In genomic region chr17:67931396-67931795, GRCm38 (mm10) we compare ENCODE assay signal across 25 mouse cellular contexts.
DNase-seq lines count a peak whose midpoint lies in the region; ATAC-seq and TF ChIP-seq lines count a peak whose summit lies in the region.
"Had no signal": no experiment of that assay in that cellular context is flagged by ENCODE, and none has a peak within 500 bp of the region (broad histone marks: within the 10 kb centered on the region; RNA-seq: fewer than 3 reads in every experiment).

No protein-coding gene starts in this region.

- no peaks in the 10 kb centered on the region for H3K27me3 ChIP-seq in embryonic facial prominence, embryonic 12.5 days
- H3K27me3 ChIP-seq in embryonic facial prominence, embryonic 10.5 days (replicated peaks; ENCODE audit: low read depth, poor library complexity, severe bottlenecking), result no peaks in the 10 kb centered on the region
- H3K27me3 ChIP-seq in kidney, embryonic 15.5 days, result no peaks in the 10 kb centered on the region
- H3K27me3 ChIP-seq in lung, embryonic 16.5 days (ENCODE audit: control insufficient read depth, insufficient read depth, low read depth, low read length), result no peaks in the 10 kb centered on the region
- H3K27me3 ChIP-seq in limb, embryonic 14.5 days (ENCODE audit: control insufficient read depth, insufficient read depth, low read length), result no peaks in the 10 kb centered on the region
- no peaks in the 10 kb centered on the region for H3K27me3 ChIP-seq in hindbrain, embryonic 16.5 days (replicated peaks; ENCODE audit: control insufficient read depth, insufficient read depth, low read length)
- H3K27me3 ChIP-seq: embryonic facial prominence, embryonic 15.5 days; heart, embryonic 13.5 days; limb, embryonic 15.5 days; lung, embryonic 15.5 days; midbrain, embryonic 15.5 days; neural tube, embryonic 12.5 days; stomach, embryonic 15.5 days had no signal

- no peaks in the 10 kb centered on the region for H3K9me3 ChIP-seq in embryonic facial prominence, embryonic 12.5 days
- no peaks in the 10 kb centered on the region for H3K9me3 ChIP-seq in embryonic facial prominence, embryonic 10.5 days
- no peaks in the 10 kb centered on the region for H3K9me3 ChIP-seq in kidney, embryonic 15.5 days (replicated peaks)
- H3K9me3 ChIP-seq in lung, embryonic 16.5 days (ENCODE audit: control insufficient read depth, low read length), result no peaks in the 10 kb centered on the region
- H3K9me3 ChIP-seq in limb, embryonic 14.5 days (ENCODE audit: control insufficient read depth, low read length), result no peaks in the 10 kb centered on the region
- no peaks in the 10 kb centered on the region for H3K9me3 ChIP-seq in hindbrain, embryonic 16.5 days (ENCODE audit: control insufficient read depth, low read length)
- H3K9me3 ChIP-seq: embryonic facial prominence, embryonic 15.5 days; heart, embryonic 13.5 days; limb, embryonic 15.5 days; lung, embryonic 15.5 days; midbrain, embryonic 15.5 days; neural tube, embryonic 12.5 days; stomach, embryonic 15.5 days had no signal

- H3K27ac ChIP-seq in embryonic facial prominence, embryonic 12.5 days, result 0 out of 2 replicates have a peak overlapping the region, but pooled peaks have one; percentile 7
- H3K27ac ChIP-seq in embryonic facial prominence, embryonic 10.5 days (replicated peaks), result no peak overlapping the region
- 0 out of 2 replicates have a peak overlapping the region, but pooled peaks have one; percentile 46 for H3K27ac ChIP-seq in kidney, embryonic 15.5 days
- no peak overlapping the region for H3K27ac ChIP-seq in lung, embryonic 16.5 days (ENCODE audit: low read length)
- H3K27ac ChIP-seq in limb, embryonic 14.5 days (replicated peaks; ENCODE audit: low read depth, low read length), result no peak overlapping the region
- H3K27ac ChIP-seq in hindbrain, embryonic 16.5 days (ENCODE audit: low read depth, low read length), result no peak overlapping the region
- H3K27ac ChIP-seq: embryonic facial prominence, embryonic 15.5 days; gastrocnemius, adult 2 months; heart, embryonic 13.5 days; limb, embryonic 15.5 days; liver, embryonic 14.5 days; lung, embryonic 15.5 days; midbrain, embryonic 15.5 days; neural tube, embryonic 12.5 days; stomach, embryonic 15.5 days had no signal

- H3K36me3 ChIP-seq in embryonic facial prominence, embryonic 12.5 days, result peaks cover 25% of the 10 kb centered on the region
- H3K36me3 ChIP-seq in embryonic facial prominence, embryonic 10.5 days (replicated peaks), result peaks cover 61% of the 10 kb centered on the region
- H3K36me3 ChIP-seq in kidney, embryonic 15.5 days, result peaks cover 13% of the 10 kb centered on the region
- H3K36me3 ChIP-seq in lung, embryonic 16.5 days (ENCODE audit: control insufficient read depth, insufficient read depth, low read length), result 0 out of 2 replicates have a peak, but pooled peaks cover 2% of the 10 kb centered on the region
- H3K36me3 ChIP-seq in limb, embryonic 14.5 days (ENCODE audit: control insufficient read depth, insufficient read depth, low read length), result peaks cover 27% of the 10 kb centered on the region; the same call in 1 of the 2 replicates
- H3K36me3 ChIP-seq in hindbrain, embryonic 16.5 days (ENCODE audit: control insufficient read depth, insufficient read depth, low read length), result no peaks in the 10 kb centered on the region
- H3K36me3 ChIP-seq: midbrain, embryonic 15.5 days; neural tube, embryonic 12.5 days had no signal

- peaks cover 3% of the 10 kb centered on the region; the same call in 1 of the 2 replicates for H3K4me1 ChIP-seq in embryonic facial prominence, embryonic 12.5 days
- H3K4me1 ChIP-seq in embryonic facial prominence, embryonic 10.5 days, result peaks cover 18% of the 10 kb centered on the region
- peaks cover 15% of the 10 kb centered on the region for H3K4me1 ChIP-seq in kidney, embryonic 15.5 days
- no peaks in the 10 kb centered on the region for H3K4me1 ChIP-seq in lung, embryonic 16.5 days (replicated peaks; ENCODE audit: control insufficient read depth, insufficient read depth, low read length)
- 0 out of 2 replicates have a peak, but pooled peaks cover 4% of the 10 kb centered on the region for H3K4me1 ChIP-seq in limb, embryonic 14.5 days (ENCODE audit: control insufficient read depth, insufficient read depth, low read length)
- H3K4me1 ChIP-seq in hindbrain, embryonic 16.5 days (ENCODE audit: control insufficient read depth, insufficient read depth, low read depth, low read length), result no peaks in the 10 kb centered on the region
- H3K4me1 ChIP-seq: embryonic facial prominence, embryonic 15.5 days; midbrain, embryonic 15.5 days; neural tube, embryonic 12.5 days; stomach, embryonic 15.5 days had no signal

- TF ChIP-seq POLR2A in limb, embryonic 14.5 days (IDR thresholded peaks at IDR 0.05; ENCODE audit: borderline replicate concordance, extremely low read depth, insufficient read depth, insufficient read length), result no peak

- 59% methylated on average over 6 of the region's 6 CpGs for WGBS in embryonic facial prominence, embryonic 12.5 days
- WGBS in embryonic facial prominence, embryonic 10.5 days, result 70% methylated on average over 6 of the region's 6 CpGs
- 30% methylated on average over 6 of the region's 6 CpGs for WGBS in kidney, embryonic 15.5 days
- WGBS in lung, embryonic 16.5 days, result 68% methylated on average over 6 of the region's 6 CpGs
- 28% methylated on average over 6 of the region's 6 CpGs for WGBS in limb, embryonic 14.5 days
- 75% methylated on average over 6 of the region's 6 CpGs for WGBS in hindbrain, embryonic 16.5 days

- no peak overlapping the region for H3K4me3 ChIP-seq in embryonic facial prominence, embryonic 12.5 days
- no peak overlapping the region for H3K4me3 ChIP-seq in embryonic facial prominence, embryonic 10.5 days
- no peak overlapping the region for H3K4me3 ChIP-seq in kidney, embryonic 15.5 days (replicated peaks)
- H3K4me3 ChIP-seq in lung, embryonic 16.5 days (ENCODE audit: low read length), result no peak overlapping the region
- no peak overlapping the region for H3K4me3 ChIP-seq in limb, embryonic 14.5 days (replicated peaks; ENCODE audit: low read length)
- H3K4me3 ChIP-seq in hindbrain, embryonic 16.5 days (ENCODE audit: low read length), result no peak overlapping the region
- H3K4me3 ChIP-seq: embryonic facial prominence, embryonic 15.5 days; gastrocnemius, adult 2 months; heart, embryonic 13.5 days; limb, embryonic 15.5 days; lung, embryonic 15.5 days; midbrain, embryonic 15.5 days; neural tube, embryonic 12.5 days; stomach, embryonic 15.5 days had no signal

- no peak overlapping the region for H3K9ac ChIP-seq in embryonic facial prominence, embryonic 12.5 days
- H3K9ac ChIP-seq in kidney, embryonic 15.5 days, result no peak overlapping the region
- H3K9ac ChIP-seq in lung, embryonic 16.5 days (ENCODE audit: low read length), result no peak overlapping the region
- no peak overlapping the region for H3K9ac ChIP-seq in limb, embryonic 14.5 days (ENCODE audit: low read depth, low read length, severe bottlenecking)
- H3K9ac ChIP-seq in hindbrain, embryonic 16.5 days (ENCODE audit: low read depth, low read length), result no peak overlapping the region
- H3K9ac ChIP-seq: embryonic facial prominence, embryonic 15.5 days; heart, embryonic 13.5 days; limb, embryonic 15.5 days; liver, embryonic 14.5 days; lung, embryonic 15.5 days; midbrain, embryonic 15.5 days; neural tube, embryonic 12.5 days; stomach, embryonic 15.5 days had no signal

- DNase-seq in embryonic facial prominence, embryonic 10.5 days (ENCODE audit: low spot score), result no peak
- DNase-seq in kidney, postnatal 25 days, result no peak
- DNase-seq in lung, postnatal 10 days, result no peak
- no peak for DNase-seq in limb, embryonic 14.5 days (ENCODE audit: low spot score)
- DNase-seq: adrenal gland, postnatal 25 days; cerebellum, adult 9-10 months; gastrocnemius, adult 2 months; heart, postnatal 14 days; kidney, postnatal 36 days; thymus, adult 18-20 months; thymus, postnatal 36 days had no signal

- no peak overlapping the region for H3K4me2 ChIP-seq in embryonic facial prominence, embryonic 12.5 days (replicated peaks)
- H3K4me2 ChIP-seq in kidney, embryonic 15.5 days, result no peak overlapping the region
- H3K4me2 ChIP-seq in lung, embryonic 16.5 days (ENCODE audit: low read depth, low read length), result no peak overlapping the region
- no peak overlapping the region for H3K4me2 ChIP-seq in limb, embryonic 14.5 days (replicated peaks; ENCODE audit: low read depth, low read length, severe bottlenecking)
- H3K4me2 ChIP-seq in hindbrain, embryonic 16.5 days (ENCODE audit: low read length), result no peak overlapping the region
- H3K4me2 ChIP-seq: embryonic facial prominence, embryonic 15.5 days; heart, embryonic 13.5 days; limb, embryonic 15.5 days; lung, embryonic 15.5 days; midbrain, embryonic 15.5 days; neural tube, embryonic 12.5 days; stomach, embryonic 15.5 days had no signal

- no peak for ATAC-seq in embryonic facial prominence, embryonic 12.5 days (ENCODE audit: insufficient number of reproducible peaks, insufficient read depth, low FRiP score, low TSS enrichment)
- ATAC-seq in kidney, embryonic 15.5 days (replicated peaks; ENCODE audit: low FRiP score), result peak; percentile 72
- peak; percentile 26; the same call in 1 of the 2 replicates for ATAC-seq in lung, embryonic 16.5 days (ENCODE audit: low read depth)
- 0 out of 2 replicates have a peak, but pooled peaks have one; percentile 28 for ATAC-seq in limb, embryonic 14.5 days (ENCODE audit: low FRiP score, low read depth)
- no peak for ATAC-seq in hindbrain, embryonic 16.5 days
- ATAC-seq: CD4-positive, CD25-positive, alpha-beta regulatory T cell, adult 4 months; forebrain, embryonic 14.5 days; midbrain, embryonic 15.5 days had no signal

Comparison
In these comparisons a context has a peak if more than half of its experiments do, and no peak if none do; other contexts are left out.
1. H3K27ac ChIP-seq: peak in embryonic facial prominence, embryonic 12.5 days (single experiment) and kidney, embryonic 15.5 days (single experiment); none in embryonic facial prominence, embryonic 10.5 days (single experiment), lung, embryonic 16.5 days (single experiment), limb, embryonic 14.5 days (single experiment) and hindbrain, embryonic 16.5 days (single experiment).
2. ATAC-seq: peak in kidney, embryonic 15.5 days (single experiment), lung, embryonic 16.5 days (single experiment) and limb, embryonic 14.5 days (single experiment); none in embryonic facial prominence, embryonic 12.5 days (single experiment) and hindbrain, embryonic 16.5 days (single experiment).